ENCODE assay signal across 26 mouse cellular contexts in the genomic region with DNA sequence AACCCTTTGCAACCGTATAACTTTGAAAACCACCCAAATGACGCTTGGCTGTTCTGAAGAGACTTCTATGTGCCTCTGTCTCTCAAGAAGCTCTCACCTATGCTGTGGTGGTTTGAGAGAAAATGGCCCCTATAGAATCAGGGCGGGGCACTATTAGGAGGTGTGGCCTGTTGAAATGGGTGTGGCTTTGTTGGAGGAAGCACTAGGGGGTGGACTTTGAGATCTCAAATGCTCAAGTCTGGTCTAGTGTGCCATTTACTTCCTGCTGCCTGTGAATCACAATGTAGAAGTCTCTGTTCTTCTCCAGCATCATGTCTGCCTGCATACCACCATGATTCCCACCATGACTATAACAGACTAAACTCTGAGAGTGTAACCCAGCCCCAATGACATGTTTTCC. TPM values are rescaled to one million over a fixed set of nuclear protein-coding genes. Genes with fewer than 3 reads are reported as not detected.
"Had no signal": no experiment of that assay in that cellular context is flagged by ENCODE, and none has a peak within 500 bp of the region (broad histone marks: within the 10 kb centered on the region; RNA-seq: fewer than 3 reads in every experiment).

No protein-coding gene starts in this region.

- H3K4me2 ChIP-seq: heart, embryonic 12.5 days; hindbrain, embryonic 12.5 days; hindbrain, embryonic 14.5 days; limb, embryonic 13.5 days; limb, embryonic 15.5 days; liver, embryonic 12.5 days had no signal

- H3K4me3 ChIP-seq: gastrocnemius, adult 2 months; heart, adult 2 months; heart, embryonic 10.5 days; heart, embryonic 12.5 days; hindbrain, embryonic 10.5 days; hindbrain, embryonic 12.5 days; limb, embryonic 13.5 days; limb, embryonic 15.5 days; liver, embryonic 12.5 days had no signal

- H3K27me3 ChIP-seq: heart, embryonic 12.5 days; hindbrain, embryonic 12.5 days; limb, embryonic 13.5 days; limb, embryonic 15.5 days; liver, embryonic 12.5 days had no signal

- H3K4me1 ChIP-seq: heart, embryonic 10.5 days; heart, embryonic 12.5 days; hindbrain, embryonic 10.5 days; hindbrain, embryonic 12.5 days; limb, embryonic 13.5 days; limb, embryonic 15.5 days; liver, embryonic 12.5 days had no signal

- DNase-seq: gastrocnemius, adult 2 months; gastrocnemius, postnatal 10 days; gastrocnemius, postnatal 25 days; heart, adult 2 months; heart, postnatal 10 days; heart, postnatal 4 days; kidney, adult 18-20 months; kidney, adult 8-10 months; kidney, postnatal 10 days; kidney, postnatal 36 days; layer of hippocampus, adult 9-11 months; layer of hippocampus, postnatal 36 days; left cerebral cortex, postnatal 4 days; lung, adult 18-20 months had no signal

- H3K36me3 ChIP-seq: heart, embryonic 10.5 days; hindbrain, embryonic 10.5 days; hindbrain, embryonic 12.5 days; limb, embryonic 13.5 days; limb, embryonic 15.5 days; liver, embryonic 12.5 days had no signal

- ATAC-seq: hindbrain, embryonic 16.5 days; inflammation-experienced regulatory T-cells, adult 6 months; liver, embryonic 12.5 days had no signal

- H3K27ac ChIP-seq: gastrocnemius, adult 2 months; heart, adult 2 months; heart, embryonic 10.5 days; hindbrain, embryonic 10.5 days; hindbrain, embryonic 12.5 days; hindbrain, embryonic 14.5 days; limb, embryonic 13.5 days; limb, embryonic 15.5 days; liver, embryonic 12.5 days; liver, embryonic 14.5 days had no signal

- H3K9ac ChIP-seq: heart, embryonic 12.5 days; hindbrain, embryonic 12.5 days; hindbrain, embryonic 14.5 days; limb, embryonic 13.5 days; limb, embryonic 15.5 days; liver, embryonic 12.5 days; liver, embryonic 14.5 days had no signal

RNA-seq across cellular contexts. Expression of gene Pcsk6, which starts 21.8 kb away (rescaled TPM):
- total RNA-seq: granulocyte monocyte progenitor cell, adult 5-6 weeks had no signal
- polyA plus RNA-seq: inflammation-experienced regulatory T-cells, adult 6 months had no signal
